Mouse (Mus musculus): ENCODE measurements around the gene Fscn3.

The Fscn3 gene

DNA sequence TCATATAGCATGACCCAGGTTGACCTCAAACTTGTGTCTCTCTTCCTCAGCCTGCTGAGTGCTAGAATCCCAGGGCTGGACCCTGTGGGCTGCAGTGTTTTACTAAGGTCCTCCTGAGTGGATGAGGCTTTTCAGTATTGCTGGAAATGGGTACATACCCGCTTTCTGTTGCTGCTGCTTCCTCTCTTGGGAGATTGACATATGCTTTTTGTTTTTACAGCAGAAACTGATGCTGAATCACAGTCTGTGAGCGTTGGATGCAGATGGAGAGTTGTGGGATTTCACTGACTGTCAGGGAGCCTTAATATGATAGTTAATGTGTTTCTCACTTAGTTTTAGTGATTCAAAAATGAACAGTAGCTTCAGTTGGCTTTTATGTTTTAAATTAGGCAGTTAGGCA lies 58.9 kb downstream of the Fscn3 start:
- no peak for DNase-seq (ENCODE audit: low spot score)

DNA sequence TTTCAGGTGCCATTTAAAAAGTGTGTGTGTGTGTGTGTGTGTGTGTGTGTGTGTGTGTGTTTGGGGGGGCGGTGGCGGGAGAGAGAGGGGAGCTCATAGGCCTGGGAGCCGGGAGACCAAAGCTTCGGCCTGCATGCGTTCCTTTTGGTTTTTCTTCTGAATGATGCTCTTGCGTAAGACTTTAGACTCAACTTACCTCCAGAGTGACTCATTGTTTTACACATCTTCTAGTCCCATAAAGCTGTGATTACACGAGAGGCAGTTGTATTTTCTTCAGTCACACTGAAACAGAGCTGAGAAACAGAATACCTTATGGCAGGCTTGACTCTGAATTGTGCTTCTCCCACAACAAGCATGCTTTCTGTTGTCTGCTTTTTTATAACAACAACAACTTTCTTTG lies 59.3 kb downstream of the Fscn3 start:
- DNase-seq (ENCODE audit: low spot score), result no peak
